Mouse (Mus musculus) embryo, embryonic 10 days (tissue): ENCODE results near the gene Mn1.

ENCODE experiments used
- DNase-seq: peaks from one replicate; pipeline ENCODE4 v3.0.0-alpha.2; 2015; ENCODE audit warnings: low spot score

Gene Mn1

GRCm38 (mm10) chr5:111416591-111417374 lies at the start of gene Mn1:
TSS of gene Mn1 (plus strand) at chr5:111417362.
- peak; percentile 92 for DNase-seq

- no peak for DNase-seq
These were observed 49.1 kb upstream of the Mn1 start for GRCm38 (mm10) chr5:111367937-111368517.

GRCm38 (mm10) chr5:111368576-111368975 lies 48.6 kb upstream of the Mn1 start:
- no peak for DNase-seq

- DNase-seq = no peak
These were observed 41.5 kb upstream of the Mn1 start for GRCm38 (mm10) chr5:111375616-111376015.

GRCm38 (mm10) chr5:111376276-111377020 lies 40.7 kb upstream of the Mn1 start:
- DNase-seq = no peak

GRCm38 (mm10) chr5:111378126-111378993 lies 38.8 kb upstream of the Mn1 start:
- no peak for DNase-seq

GRCm38 (mm10) chr5:111383335-111383734 lies 33.8 kb upstream of the Mn1 start:
- DNase-seq = no peak

- no peak for DNase-seq
These were observed 26.3 kb upstream of the Mn1 start for GRCm38 (mm10) chr5:111390911-111391310.

- DNase-seq = no peak
These were observed 25.7 kb upstream of the Mn1 start for GRCm38 (mm10) chr5:111391485-111391884.

- DNase-seq = peak; percentile 89
These were observed 23.6 kb upstream of the Mn1 start for GRCm38 (mm10) chr5:111393346-111394197.

- DNase-seq = no peak
These were observed 22.7 kb upstream of the Mn1 start for GRCm38 (mm10) chr5:111394198-111395053.

- DNase-seq = no peak
These were observed 21.4 kb upstream of the Mn1 start for GRCm38 (mm10) chr5:111395771-111396170.

GRCm38 (mm10) chr5:111396199-111396598 lies 21.0 kb upstream of the Mn1 start:
- DNase-seq = no peak

GRCm38 (mm10) chr5:111398471-111398870 lies 18.7 kb upstream of the Mn1 start:
- no peak for DNase-seq

GRCm38 (mm10) chr5:111399271-111399670 lies 17.9 kb upstream of the Mn1 start:
- no peak for DNase-seq

- DNase-seq = no peak
These were observed 15.1 kb upstream of the Mn1 start for GRCm38 (mm10) chr5:111401879-111402650.

GRCm38 (mm10) chr5:111402651-111402996 lies 14.5 kb upstream of the Mn1 start:
- DNase-seq = no peak

GRCm38 (mm10) chr5:111404721-111405120 lies 12.4 kb upstream of the Mn1 start:
- no peak for DNase-seq

- no peak for DNase-seq
These were observed 8.6 kb upstream of the Mn1 start for GRCm38 (mm10) chr5:111408470-111409105.
